Mouse (Mus musculus): Measurements from ENCODE around the gene Rbm33.

The Rbm33 gene

DNA sequence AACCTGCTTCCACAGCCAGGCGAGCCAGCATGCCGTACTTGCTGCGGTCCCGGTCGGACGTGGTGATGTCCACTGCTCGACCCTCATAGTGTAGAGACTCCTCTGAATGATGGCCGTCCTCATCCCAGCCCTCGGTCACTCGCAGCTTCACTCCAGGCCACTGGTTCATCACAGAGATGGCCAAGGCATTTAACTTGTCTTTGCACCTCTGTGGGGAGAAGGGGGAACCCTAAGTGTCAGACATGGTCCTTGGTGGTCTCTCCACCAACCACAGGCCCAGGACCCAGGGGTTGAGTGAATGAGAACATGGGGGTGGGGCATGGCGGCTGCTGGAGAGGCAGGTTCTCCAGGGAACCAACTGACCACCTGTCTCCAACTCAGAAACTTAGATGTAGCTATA lies 144.5 kb downstream of the Rbm33 start:
- in situ Hi-C loops (cut with MboI, MseI): loop anchor here (25.0 kb wide), 1 partner anchor 1026 kb away; the partner anchor contains the start of gene Mnx1

DNA sequence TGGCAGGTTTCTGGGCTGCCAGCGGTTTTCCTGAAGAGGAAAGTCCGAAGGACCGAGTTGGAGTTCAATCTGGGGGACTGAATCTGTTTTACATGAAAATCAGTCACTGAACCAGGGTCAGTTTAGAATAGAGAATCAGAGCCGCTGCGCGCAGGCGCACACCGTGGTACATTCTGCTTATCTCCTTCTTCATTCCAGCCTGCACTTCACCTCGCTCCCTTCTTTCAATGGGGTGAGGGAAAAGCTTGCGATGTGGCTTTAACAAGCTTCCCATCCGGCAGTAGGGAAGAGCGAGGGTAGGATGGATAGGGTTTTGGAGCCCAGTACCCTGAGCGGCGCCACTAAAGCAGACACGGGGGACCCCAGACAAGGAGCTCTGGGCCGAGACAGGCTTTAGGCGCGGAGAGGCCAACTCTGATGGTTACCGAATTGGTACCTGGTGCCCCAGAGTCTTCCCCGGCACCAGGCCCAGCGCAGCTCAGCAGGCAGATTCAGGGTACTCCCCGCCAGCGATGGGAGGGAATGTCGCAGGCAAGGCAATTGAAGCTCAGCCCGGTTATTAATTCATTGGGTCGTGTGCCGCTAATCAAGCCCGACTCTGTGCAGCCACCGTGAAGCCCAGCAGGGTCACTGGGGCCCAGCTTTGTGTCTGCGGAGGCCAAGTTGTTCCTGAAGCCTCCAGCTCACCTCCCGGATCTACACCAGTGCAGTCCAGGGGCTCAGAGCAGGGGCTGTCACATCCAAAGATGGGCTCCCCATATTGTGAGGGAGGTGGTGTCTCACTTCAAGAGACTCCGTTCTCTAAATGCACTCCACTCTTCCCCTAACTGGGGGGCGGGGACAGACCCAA lies 146.0 kb downstream of the Rbm33 start:
- in situ Hi-C loops (cut with MboI, MseI): loop anchor here (25.0 kb wide), 1 partner anchor 1024 kb away; the partner anchor contains the start of gene Mnx1

DNA sequence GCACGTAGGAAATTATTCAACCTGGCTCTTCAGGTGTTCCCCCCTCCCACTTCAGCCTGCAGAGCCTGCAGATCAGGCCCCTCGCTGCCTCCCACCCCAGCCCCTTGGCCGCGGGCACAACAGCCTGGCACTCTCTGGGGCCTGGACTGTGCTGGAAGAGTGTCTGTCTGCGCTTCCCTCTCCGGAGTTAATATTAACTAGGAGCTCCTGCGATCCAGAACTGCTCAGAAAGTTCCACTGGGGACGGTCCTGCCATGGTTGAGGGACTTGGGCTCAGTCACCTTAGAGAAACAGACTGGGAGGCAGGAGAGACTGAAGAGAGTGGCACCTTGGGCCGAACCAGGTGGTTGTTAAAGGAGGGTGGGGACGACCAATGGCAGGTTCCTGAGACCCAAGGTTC lies 146.7 kb downstream of the Rbm33 start:
- in situ Hi-C loops (cut with MboI, MseI): loop anchor here (25.0 kb wide), 1 partner anchor 1024 kb away; the partner anchor contains the start of gene Mnx1

DNA sequence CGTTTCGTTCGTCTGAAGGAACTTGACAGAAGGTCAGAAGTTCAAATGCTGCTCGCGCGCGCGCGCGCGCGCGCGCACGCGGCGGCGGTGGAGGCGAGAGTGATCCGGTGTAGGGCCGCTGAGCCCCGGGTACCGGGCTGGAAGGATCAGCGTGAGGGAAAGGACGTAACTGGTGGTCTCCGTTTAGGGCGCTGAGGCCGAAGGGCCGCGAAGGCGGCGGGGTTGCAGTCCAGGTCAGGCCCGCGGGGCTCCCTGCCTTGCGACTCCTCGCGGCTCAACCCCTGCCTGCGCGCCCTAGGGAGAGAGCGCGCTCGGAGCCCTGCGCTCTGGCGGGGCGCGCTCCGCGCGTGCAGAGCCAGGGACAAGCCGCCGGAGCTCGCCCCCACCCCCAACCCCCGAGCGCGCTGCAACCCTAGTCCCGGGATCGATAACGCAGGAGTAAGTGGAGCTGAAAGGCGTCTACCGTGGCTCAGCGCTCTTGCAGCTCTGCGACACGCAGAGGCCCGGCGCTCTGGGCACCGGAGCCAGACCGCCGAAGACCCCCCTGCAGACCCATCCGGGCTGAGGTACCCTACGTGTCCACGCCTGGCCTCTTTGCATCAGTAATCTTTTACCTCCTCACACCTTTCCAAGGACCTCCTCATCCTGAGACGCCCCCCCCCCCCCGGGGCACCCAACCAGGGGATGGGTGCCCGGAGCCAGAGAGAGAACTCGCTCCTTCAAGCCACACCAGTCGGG lies 147.6 kb downstream of the Rbm33 start:
- in situ Hi-C loops (cut with MboI, MseI): loop anchor here (25.0 kb wide), 1 partner anchor 1023 kb away; the partner anchor contains the start of gene Mnx1

DNA sequence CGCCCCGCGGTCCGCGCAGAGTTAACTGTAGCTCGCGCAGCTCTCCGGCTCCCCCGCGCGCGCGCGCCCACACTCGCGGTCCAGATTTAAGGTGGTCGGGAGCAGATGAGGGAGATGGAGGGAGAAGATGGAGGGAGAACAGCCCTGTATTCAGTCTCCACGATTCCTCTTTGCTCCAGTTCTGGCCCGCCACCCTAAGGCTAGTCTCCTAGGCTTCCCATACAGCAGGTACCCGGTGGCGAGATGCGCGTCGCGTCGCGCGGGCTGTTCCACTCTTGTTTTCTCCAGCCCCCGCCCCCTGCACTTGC lies 148.1 kb downstream of the Rbm33 start:
- in situ Hi-C loops (cut with MboI, MseI): loop anchor here (25.0 kb wide), 1 partner anchor 1022 kb away; the partner anchor contains the start of gene Mnx1

DNA sequence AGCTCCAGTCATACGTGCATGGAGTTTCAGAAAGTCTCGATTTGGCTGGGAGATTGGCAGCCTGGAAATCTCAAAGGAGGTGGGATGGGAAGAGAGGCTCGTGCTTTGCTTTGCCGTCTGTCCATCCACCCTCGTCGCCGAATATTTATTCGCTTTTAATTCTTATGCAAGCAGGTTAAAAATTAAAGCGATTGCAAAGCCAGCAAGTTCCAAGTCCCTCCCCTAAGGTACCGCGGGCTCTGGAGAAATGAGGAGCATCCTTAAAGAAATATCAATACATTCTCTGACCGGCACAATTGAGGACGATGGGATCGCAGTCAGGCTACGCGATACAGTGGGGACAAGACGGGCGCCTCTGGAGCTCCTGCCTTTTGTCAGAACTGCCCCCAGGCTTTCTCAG lies 148.6 kb downstream of the Rbm33 start:
- in situ Hi-C loops (cut with MboI, MseI): loop anchor here (25.0 kb wide), 1 partner anchor 1022 kb away; the partner anchor contains the start of gene Mnx1

DNA sequence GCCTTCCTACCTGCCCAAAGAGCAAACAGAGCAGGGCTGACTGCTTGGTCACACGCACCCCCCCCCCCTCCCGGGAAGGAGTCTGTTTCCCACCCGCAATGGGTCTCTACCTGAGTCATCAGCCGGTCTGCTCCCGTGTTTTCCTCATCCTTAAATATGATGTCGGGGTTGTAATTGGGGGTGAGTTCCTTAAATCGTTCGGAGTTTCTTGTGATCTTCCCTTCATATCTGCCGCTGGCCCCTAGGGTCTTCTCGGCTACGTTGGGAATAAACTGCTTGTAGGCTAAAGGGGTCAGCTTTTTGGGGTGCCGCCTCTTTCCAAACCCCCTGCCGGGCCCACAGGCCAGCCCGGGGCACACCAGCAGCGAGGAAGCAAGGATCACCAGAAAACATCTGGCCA lies 149.4 kb downstream of the Rbm33 start:
- in situ Hi-C loops (cut with MboI, MseI): loop anchor here (25.0 kb wide), 1 partner anchor 1021 kb away; the partner anchor contains the start of gene Mnx1

DNA sequence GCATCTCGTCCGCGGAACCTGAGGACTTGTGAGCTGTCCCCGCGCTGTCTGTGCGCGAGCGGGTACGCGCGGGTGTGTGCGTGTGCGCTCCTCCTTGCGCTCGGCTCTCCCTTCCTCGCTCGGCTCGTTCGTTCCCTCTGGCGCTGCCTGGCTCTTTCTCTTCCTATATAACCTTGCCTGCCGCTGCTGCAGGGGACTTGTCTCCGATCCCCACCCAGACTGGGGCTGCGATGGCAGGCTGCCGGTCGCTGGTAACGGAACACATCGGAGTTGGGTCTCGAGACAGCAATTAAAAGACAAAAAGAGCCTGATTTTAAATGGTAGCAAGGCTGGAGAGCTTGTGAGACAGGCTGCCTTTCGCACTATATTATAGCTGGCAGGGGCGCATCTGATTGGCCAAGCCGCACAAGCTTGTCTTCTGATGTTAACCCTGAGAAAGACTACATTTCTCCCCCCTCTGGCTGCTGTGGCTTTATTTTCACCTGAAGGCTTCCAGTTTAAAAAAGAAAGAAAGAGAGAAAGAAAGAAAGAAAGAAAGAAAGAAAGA lies 149.9 kb downstream of the Rbm33 start, which contains the start of gene Shh:
TSS of gene Shh (minus strand) at position 497 of the 547 bp plus-strand sequence.
- in situ Hi-C loops (cut with MboI, MseI): loop anchor here (25.0 kb wide), 1 partner anchor 1020 kb away; the partner anchor contains the start of gene Mnx1
